Mouse (Mus musculus) bone marrow macrophage, adult 2 months (primary cell): ENCODE results near the gene Stat6. TPM values are rescaled to one million over a fixed set of nuclear protein-coding genes. Genes with fewer than 3 reads are reported as not detected.
"Not testable (repeated sequence)": the region's sequence is repeated elsewhere in the genome, so short reads cannot be mapped to it uniquely, and the experiment has no call there.

Experiments used
- H3K27ac ChIP-seq: 2 replicates; pipeline ENCODE4 v1.5.1; 2012; ENCODE audit warnings: low read depth, low read length; ENCODE audit not compliant: insufficient read depth
- H3K4me1 ChIP-seq: 2 replicates; pipeline ENCODE4 v1.6.1; 2012; ENCODE audit warnings: low read length; ENCODE audit not compliant: control insufficient read depth, insufficient read depth
- H3K4me3 ChIP-seq: 2 replicates; pipeline ENCODE4 v1.5.1; 2012; ENCODE audit warnings: mild to moderate bottlenecking, low read length, moderate library complexity; ENCODE audit not compliant: insufficient read depth
- CTCF ChIP-seq: IDR thresholded peaks from 2 replicates; pipeline ENCODE4 v1.5.1; 2012; ENCODE audit warnings: low read depth, mild to moderate bottlenecking, low read length, moderate library complexity
- POLR2A ChIP-seq: IDR thresholded peaks from 2 replicates; pipeline ENCODE4 v1.6.1; 2012; ENCODE audit warnings: mild to moderate bottlenecking, low read depth, low read length, borderline replicate concordance
- polyA plus RNA-seq: library from polyadenylated mRNA; stranded (reverse); fragments of >200 nt; gene quantifications from 2 replicates; pipeline ENCODE4 v1.2.4, GENCODE M21; 2012; ENCODE audit not compliant: missing spikeins, insufficient read depth, insufficient read length

The Stat6 gene
- polyA plus RNA-seq, 1 experiment, result 144 TPM

- Histone ChIP-seq H3K27ac (peak overlapping the region; percentile 100), H3K4me1 (peaks cover 20% of the 10 kb centered on the region), H3K4me3 (peak overlapping the region; percentile 86)
- peak; percentile 78 for TF ChIP-seq CTCF
- TF ChIP-seq POLR2A, result no peak
These were observed 670 bp upstream of the Stat6 start for GRCm38 (mm10) chr10:127641861-127642771.

- Histone ChIP-seq H3K4me1 (peaks cover 20% of the 10 kb centered on the region), H3K4me3 (peak overlapping the region; percentile 86), H3K27ac (peak overlapping the region; percentile 100)
- TF ChIP-seq POLR2A, result no peak
- TF ChIP-seq CTCF, result no peak
These were observed 910 bp downstream of the Stat6 start for GRCm38 (mm10) chr10:127643553-127644238.

- no peak overlapping the region for H3K27ac ChIP-seq
- TF ChIP-seq POLR2A, result no peak
- no peak for TF ChIP-seq CTCF
- no peak overlapping the region for H3K4me3 ChIP-seq
- H3K4me1 ChIP-seq, result peaks cover 33% of the 10 kb centered on the region
These were observed 3.0 kb downstream of the Stat6 start for GRCm38 (mm10) chr10:127645791-127646190.

- TF ChIP-seq CTCF (no peak), POLR2A (no peak)
- Histone ChIP-seq H3K4me1 (peaks cover 14% of the 10 kb centered on the region), H3K27ac (no peak overlapping the region), H3K4me3 (no peak overlapping the region)
These were observed 10.3 kb downstream of the Stat6 start for GRCm38 (mm10) chr10:127652906-127653638.

- TF ChIP-seq CTCF (no peak), POLR2A (no peak)
- no peak overlapping the region for H3K27ac ChIP-seq
These were observed 12.3 kb downstream of the Stat6 start for GRCm38 (mm10) chr10:127654970-127655579.

GRCm38 (mm10) chr10:127657617-127658016 lies 14.8 kb downstream of the Stat6 start:
- H3K27ac ChIP-seq, H3K4me3 ChIP-seq, H3K4me1 ChIP-seq: not testable (repeated sequence)

More at GRCm38 (mm10) chr10:127654970-127655579, 12.3 kb downstream of the Stat6 start:
- H3K4me3 ChIP-seq, result no peak overlapping the region
- H3K4me1 ChIP-seq, result peaks cover 5% of the 10 kb centered on the region

- Histone ChIP-seq H3K27ac (no peak overlapping the region), H3K4me1 (peaks cover 14% of the 10 kb centered on the region), H3K4me3 (no peak overlapping the region)
- TF ChIP-seq POLR2A (no peak), CTCF (no peak)
These were observed 15.3 kb downstream of the Stat6 start for GRCm38 (mm10) chr10:127658076-127658475.

GRCm38 (mm10) chr10:127659551-127659950 lies 16.8 kb downstream of the Stat6 start:
- Histone ChIP-seq H3K27ac (no peak overlapping the region), H3K4me1 (peaks cover 15% of the 10 kb centered on the region), H3K4me3 (no peak overlapping the region)
- no peak for TF ChIP-seq POLR2A
- TF ChIP-seq CTCF, result no peak

- H3K4me3 ChIP-seq, result peak overlapping the region; percentile 28
- H3K27ac ChIP-seq, result peak overlapping the region; percentile 56
- H3K4me1 ChIP-seq, result peaks cover 18% of the 10 kb centered on the region
- no peak for TF ChIP-seq CTCF
- TF ChIP-seq POLR2A, result no peak
These were observed 18.6 kb downstream of the Stat6 start for GRCm38 (mm10) chr10:127661291-127661914.
